Mouse (Mus musculus): ENCODE measurements around the gene Taf3.
A peak's percentile ranks its signal among the peaks of the same experiment; 100 is the strongest.

The Taf3 gene

GRCm38 (mm10) chr2:10048461-10048860 lies at the start of gene Taf3:
Taf3 (minus strand) TSS chr2:10048596.
- DNase-seq (ENCODE audit: low read depth in 1 of 2, low spot score in 2 of 2): peak; percentile 64 to 83

GRCm38 (mm10) chr2:10094327-10095100 lies 46.1 kb upstream of the Taf3 start:
- no peak for DNase-seq (ENCODE audit: low read depth in 1 of 2, low spot score in 2 of 2)

- no peak for DNase-seq (ENCODE audit: low read depth in 1 of 2, low spot score in 2 of 2)
These were observed 39.0 kb upstream of the Taf3 start for GRCm38 (mm10) chr2:10087256-10087850.

GRCm38 (mm10) chr2:10082737-10083136 lies 34.3 kb upstream of the Taf3 start:
- no peak for DNase-seq (ENCODE audit: low read depth in 1 of 2, low spot score in 2 of 2)

GRCm38 (mm10) chr2:10081453-10082080 lies 33.2 kb upstream of the Taf3 start:
- no peak for DNase-seq (ENCODE audit: low read depth in 1 of 2, low spot score in 2 of 2)

DNA sequence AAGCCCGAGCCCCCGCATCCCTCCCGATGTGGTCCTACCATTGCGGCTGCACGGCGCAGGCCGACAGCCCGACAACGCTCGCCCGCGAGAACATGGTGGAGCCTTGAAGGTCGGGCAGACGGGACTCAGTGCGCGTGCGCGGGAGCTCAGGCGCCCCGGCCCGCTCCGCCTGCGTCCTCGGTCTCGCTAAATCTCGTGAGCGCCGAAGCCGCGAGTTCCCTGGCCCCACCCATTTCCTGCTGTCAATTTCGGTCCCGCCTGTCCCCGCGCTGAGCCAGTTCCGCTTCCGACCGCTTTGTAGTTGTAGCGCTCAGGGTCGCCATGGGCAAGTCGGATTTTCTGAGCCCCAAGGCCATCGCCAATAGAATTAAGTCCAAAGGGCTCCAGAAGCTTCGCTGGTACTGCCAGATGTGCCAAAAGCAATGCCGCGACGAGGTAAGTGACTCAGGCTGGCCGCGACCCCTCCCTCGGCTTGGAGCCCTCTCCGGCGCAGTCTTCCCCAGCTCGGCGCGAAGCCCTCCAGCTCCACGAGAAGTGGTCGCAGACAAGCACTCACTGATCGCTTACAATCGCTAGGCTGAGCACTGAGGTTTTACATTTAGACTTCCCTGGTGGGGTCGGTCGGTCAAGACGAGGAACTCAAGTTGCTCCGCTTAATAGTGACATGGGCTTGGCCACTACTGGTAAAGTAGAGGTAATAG lies 32.1 kb upstream of the Taf3 start, which contains the start of the genes Atp5c1 and Kin:
Atp5c1 (minus strand) TSS at position 201 of the 701 bp plus-strand sequence.
Kin (plus strand) TSS at position 284 of the 701 bp plus-strand sequence.
- peak; percentile 91 to 96 for DNase-seq (ENCODE audit: low read depth in 1 of 2, low spot score in 2 of 2)

DNA sequence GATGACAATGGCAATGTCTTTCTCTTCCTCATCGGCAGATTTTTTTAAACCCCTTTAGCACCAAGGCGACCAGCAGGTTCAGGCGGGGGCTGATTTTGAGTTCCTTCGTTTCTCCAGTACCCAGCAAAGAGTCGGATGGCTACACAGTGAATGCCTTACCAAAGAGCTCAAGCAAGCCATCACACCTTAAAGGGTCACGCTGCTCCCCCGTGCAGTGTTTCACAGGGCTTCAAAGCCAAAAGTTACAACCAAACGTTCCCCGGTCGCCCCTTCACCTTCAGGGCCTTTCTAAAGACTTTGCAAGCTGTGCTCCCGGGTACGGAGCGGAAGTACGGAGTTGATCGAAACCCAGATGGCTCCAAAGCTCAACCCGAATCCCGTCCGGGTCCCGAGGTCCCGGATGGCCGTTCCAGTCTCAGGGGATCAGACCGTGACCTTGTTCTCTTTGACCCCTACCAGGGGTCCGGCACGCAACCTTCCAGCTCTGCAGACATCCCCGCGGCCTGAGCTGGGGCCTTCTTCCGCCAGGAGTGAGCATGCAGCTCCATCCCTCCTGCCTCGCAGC lies 31.4 kb upstream of the Taf3 start:
- DNase-seq (ENCODE audit: low read depth in 1 of 2, low spot score in 2 of 2): peak in 1 of 2 experiments; percentile 3

GRCm38 (mm10) chr2:10076675-10077074 lies 28.3 kb upstream of the Taf3 start:
- DNase-seq (ENCODE audit: low read depth in 1 of 2, low spot score in 2 of 2): no peak

GRCm38 (mm10) chr2:10074470-10074869 lies 26.1 kb upstream of the Taf3 start:
- DNase-seq (ENCODE audit: low read depth in 1 of 2, low spot score in 2 of 2): no peak

- no peak for DNase-seq (ENCODE audit: low read depth in 1 of 2, low spot score in 2 of 2)
These were observed 23.4 kb upstream of the Taf3 start for GRCm38 (mm10) chr2:10071751-10072150.

DNA sequence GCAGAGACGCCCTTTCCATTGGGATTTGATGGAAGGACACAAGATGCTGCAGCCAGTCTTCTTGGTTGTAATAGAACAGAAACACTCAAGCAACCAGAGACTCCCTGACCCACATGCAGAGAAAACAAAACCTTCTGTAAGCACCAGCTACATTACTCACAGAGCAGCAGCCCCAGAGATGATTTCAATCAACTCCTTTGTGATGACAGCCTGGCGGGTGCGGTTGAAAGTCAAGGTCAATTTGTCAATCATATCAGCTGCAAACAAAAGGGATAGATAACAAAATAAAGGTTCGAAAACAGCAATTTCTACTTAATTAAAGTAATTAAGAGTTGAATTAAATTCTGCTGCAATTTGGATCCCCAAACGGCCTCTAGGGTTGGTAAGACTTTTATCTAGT lies 10.4 kb upstream of the Taf3 start:
- no peak for DNase-seq (ENCODE audit: low read depth in 1 of 2, low spot score in 2 of 2)

- DNase-seq (ENCODE audit: low read depth in 1 of 2, low spot score in 2 of 2): no peak
These were observed 3.6 kb upstream of the Taf3 start for GRCm38 (mm10) chr2:10051996-10052395.

DNA sequence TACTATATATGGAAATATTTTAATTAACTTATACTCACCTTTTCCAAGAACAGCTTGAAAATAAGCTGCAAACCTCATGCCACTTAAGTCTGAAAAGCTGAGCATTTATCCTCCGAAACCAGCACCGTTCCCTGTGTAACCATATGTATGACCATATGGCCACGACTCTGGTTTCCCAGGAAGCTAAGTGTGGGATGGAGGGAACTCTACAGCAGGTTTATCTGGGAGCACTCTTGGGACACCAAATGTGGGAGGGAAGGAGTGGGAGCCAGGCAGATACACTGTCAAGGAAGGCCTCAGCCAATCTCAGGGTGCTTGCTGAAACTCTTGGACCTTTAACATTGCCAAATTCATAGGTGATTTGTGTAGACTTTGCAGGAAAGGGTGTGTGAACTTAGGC lies 2.5 kb upstream of the Taf3 start:
- DNase-seq (ENCODE audit: low read depth in 1 of 2, low spot score in 2 of 2): no peak

GRCm38 (mm10) chr2:10049456-10049855 lies 1.1 kb upstream of the Taf3 start:
- DNase-seq (ENCODE audit: low read depth in 1 of 2, low spot score in 2 of 2): no peak

DNA sequence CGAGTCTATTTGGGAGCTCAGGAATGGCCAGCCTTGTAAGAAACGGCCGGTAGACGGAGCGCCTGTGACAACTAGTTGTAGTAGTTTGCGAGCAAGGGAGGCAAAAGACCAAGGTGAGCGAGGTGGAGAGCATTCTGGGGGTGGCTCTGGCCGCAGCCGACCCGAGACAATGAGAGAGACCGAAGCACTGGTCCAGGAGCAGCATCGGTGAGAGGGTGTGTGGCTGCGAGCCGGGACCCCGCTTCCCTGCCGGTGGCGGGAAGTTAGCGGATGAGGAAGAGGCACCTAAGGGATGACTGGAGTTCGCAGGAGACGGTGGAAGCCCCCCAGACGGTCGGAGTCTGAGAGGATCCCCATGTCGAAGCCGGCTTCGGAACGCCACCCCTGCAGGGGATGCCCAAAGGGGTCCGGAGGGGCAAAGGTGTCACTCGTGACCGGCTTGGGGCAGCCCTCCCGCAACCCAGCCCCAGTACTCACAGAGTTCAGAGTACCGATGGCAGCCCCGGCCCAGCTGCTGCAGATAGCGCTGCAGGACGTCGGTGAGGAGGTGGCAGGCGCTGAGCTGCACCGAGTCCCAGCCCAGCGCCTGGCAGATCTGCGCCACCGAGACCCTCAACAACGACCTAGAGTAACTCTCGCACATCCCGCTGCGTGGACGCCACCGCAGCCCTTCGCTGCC lies 499 bp downstream of the Taf3 start:
- DNase-seq (ENCODE audit: low read depth in 1 of 2, low spot score in 2 of 2): no peak

DNA sequence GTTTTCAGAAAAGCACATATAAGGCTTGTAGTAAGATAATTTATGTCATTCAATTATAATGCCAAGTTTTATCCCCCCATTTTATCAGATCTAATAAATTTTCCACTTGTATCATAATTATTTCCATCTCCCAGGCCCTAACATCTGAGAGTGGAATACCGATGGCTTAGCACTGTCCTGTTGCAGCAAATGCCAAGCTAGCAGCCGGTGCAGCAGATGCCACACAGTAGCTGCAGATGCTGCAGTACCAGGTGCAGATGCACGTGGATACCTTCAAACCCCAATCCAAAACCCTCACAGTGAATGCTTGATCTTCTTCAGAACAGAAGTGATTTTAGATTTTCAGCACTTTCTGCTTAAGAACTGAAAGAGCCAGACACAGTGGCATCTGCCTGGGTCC lies 13.4 kb downstream of the Taf3 start:
- no peak for DNase-seq (ENCODE audit: low read depth in 1 of 2, low spot score in 2 of 2)

- DNase-seq (ENCODE audit: low read depth in 1 of 2, low spot score in 2 of 2): no peak
These were observed 14.7 kb downstream of the Taf3 start for GRCm38 (mm10) chr2:10033684-10034083.

- no peak for DNase-seq (ENCODE audit: low read depth in 1 of 2, low spot score in 2 of 2)
These were observed 18.6 kb downstream of the Taf3 start for GRCm38 (mm10) chr2:10029755-10030154.

DNA sequence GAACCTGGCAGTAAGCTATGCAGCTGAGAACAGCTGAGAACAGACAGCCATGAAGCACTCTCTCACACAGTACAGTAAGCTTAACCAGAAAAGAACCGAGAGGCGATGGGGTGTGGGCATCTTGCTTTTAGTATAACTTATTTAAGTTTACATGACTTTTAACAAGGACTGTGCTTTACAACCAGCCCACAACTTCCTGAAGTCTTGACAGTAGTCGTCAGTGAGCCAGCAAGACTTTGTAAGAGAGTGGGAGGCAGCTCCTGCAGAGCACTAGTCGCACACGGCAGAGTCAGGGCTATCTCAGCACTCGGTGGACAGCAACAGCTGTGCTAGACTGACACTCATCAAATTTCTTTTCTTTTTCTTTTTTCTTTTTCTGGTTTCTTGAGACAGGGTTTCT lies 24.1 kb downstream of the Taf3 start:
- no peak for DNase-seq (ENCODE audit: low read depth in 1 of 2, low spot score in 2 of 2)

DNA sequence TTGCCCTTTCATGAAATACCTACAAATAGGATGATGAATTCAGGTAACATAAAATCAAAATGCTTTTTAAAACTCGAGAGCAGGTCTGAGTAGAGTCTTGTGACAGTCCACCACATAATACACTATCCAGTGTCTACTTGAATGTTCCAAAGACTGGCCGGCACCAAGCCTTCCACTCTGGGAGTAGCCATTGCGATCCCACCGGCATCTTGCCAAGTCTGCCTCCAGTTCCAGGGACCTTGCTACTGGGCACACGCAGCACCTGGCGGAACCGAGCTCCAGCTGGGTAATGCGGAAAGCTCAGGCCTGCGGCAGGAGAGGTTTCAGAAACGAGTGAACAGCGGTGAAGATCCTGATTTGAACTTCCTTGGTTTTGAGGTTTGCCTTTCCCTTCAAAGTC lies 27.1 kb downstream of the Taf3 start:
- no peak for DNase-seq (ENCODE audit: low read depth in 1 of 2, low spot score in 2 of 2)

Data from monocyte, adult 2 months (primary cell).